Mouse (Mus musculus) left cerebral cortex, adult 6 months (tissue): ENCODE data around the gene Atp6v1a. TPM values are rescaled to one million over a fixed set of nuclear protein-coding genes. Genes with fewer than 3 reads are reported as not detected.

Experiments
- long read RNA-seq, 2 experiments: library from polyadenylated mRNA; unstranded; transcript quantifications; one replicate each; pipeline ENCODE4 v2.0.0; 2019 to 2020
- polyA plus RNA-seq: library from polyadenylated mRNA; unstranded; fragments of <200 nt; fragmentation: Nextera tagmentation; gene quantifications from 2 replicates; pipeline ENCODE4 v1.2.3, GENCODE M21; 2021

Atp6v1a gene
- 184 and 295 TPM in 2 replicates for polyA plus RNA-seq
- long read RNA-seq, experiment 1, full-length matches to known transcripts, result 2,295 of 2,666 reads
- long read RNA-seq, experiment 1, partial matches to known transcripts, result 193 of 2,666 reads
- long read RNA-seq, experiment 1, other reads (novel, unspliced or antisense), result 178 of 2,666 reads
- long read RNA-seq, experiment 2, full-length matches to known transcripts, result 353 of 594 reads
- long read RNA-seq, experiment 2, partial matches to known transcripts, result 111 of 594 reads
- long read RNA-seq, experiment 2, other reads (novel, unspliced or antisense), result 130 of 594 reads

GRCm38 (mm10) chr16:44139536-44140185, at the start of gene Atp6v1a, which contains the start of gene Naa50:
Gene Atp6v1a (minus strand): TSS chr16:44139705.
Gene Naa50 (plus strand): TSS chr16:44139830.

DNA sequence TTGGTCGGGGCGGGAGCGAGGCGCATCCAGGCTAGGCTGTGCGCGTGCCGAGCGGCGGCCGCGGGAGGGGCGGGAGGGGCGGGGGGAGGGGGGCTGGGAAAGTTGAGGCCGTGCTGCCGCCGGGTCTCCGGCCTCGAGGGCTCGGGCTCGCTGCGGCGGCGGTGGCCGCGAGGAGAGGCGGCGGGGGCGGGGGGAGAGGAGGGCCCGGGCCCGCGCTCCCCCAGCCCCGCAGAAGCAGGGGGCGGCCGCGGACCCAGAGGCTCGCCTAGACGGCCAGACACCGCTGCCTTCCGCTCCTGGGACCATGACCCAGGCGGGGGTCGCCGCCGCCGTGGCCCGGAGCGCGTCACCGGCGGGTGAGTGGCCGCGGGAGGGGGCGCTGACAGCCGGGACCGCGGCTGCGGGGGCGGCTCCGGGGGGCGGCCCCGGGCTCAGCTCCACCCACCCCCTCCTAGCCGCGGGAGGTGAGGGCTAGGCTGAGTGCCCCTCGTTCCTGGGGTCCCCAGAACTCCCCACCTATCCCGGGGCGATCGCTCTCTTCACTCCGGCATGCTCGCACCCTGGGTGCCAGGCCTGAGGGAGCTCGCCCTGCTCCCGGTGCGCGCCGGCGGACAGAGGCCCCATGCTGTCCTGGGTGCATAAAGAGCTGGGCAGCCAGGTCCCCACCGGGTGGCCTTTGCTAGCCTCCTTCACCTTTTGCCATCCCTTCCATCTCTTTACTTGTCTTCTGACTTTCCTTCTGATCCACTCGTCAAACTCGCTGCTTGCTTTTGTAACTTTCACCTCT, 33.8 kb upstream of the Atp6v1a start, which contains the start of gene Usf3:
Usf3 (plus strand) TSS at position 92 of the 787 bp plus-strand sequence.

DNA sequence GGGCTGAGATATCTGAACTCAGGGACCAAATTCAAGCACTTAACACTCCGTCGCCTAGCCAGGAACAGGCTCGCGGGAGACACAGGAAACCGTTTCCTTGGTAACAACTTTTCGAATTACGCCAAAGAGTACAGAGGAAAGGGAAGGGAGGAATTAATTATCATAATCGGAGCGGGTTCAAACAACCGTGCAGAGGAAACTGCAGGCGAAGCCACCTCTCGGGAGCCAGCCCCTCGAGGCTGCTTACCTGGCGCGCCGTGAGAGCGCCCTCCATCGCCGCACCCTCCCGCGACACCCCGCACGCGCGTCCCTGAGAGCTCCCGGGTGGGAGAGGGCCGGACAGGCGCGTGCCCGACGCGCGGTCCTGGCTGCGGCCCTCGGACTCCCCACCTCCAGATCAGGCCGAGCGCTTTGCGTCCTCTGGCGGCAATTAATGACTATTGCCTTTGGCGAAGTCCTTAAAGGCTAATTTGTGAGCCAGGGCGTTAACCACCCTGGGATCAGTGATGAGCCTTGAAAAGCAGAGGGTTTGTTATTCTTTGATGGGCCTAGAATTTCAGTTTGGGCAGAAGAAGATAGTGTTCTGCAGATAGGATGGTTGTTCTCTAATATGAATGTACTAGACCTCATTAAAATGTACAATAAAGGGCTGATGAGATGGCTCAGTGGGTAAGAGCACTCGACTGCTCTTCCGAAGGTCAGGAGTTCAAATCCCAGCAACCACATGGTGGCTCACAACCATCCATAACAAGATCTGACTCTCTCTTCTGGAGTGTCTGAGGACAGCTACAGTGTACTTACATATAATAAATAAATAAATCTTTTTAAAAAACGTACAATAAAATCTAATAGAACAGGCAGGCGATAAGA, 76.2 kb downstream of the Atp6v1a start, which contains the start of gene Gramd1c:
Gramd1c (minus strand) TSS at position 321 of the 870 bp plus-strand sequence.

Other genes starting within 250 kb of the Atp6v1a start
- gene Ccdc191, start 249.9 kb downstream of the Atp6v1a start, polyA plus RNA-seq, result 4.7 and 6.1 TPM in 2 replicates
- 4.6 and 4.9 TPM in 2 replicates for gene Qtrt2, start 212.9 kb downstream of the Atp6v1a start, polyA plus RNA-seq
- 3.8 and 4.2 TPM in 2 replicates for gene Zdhhc23, start 159.9 kb downstream of the Atp6v1a start, polyA plus RNA-seq
- gene Gramd1c, start 76.4 kb downstream of the Atp6v1a start, polyA plus RNA-seq, result 0.44 and 0.63 TPM in 2 replicates
- gene Naa50, start 125 bp upstream of the Atp6v1a start, polyA plus RNA-seq, result 26.6 and 33.5 TPM in 2 replicates
- 2.3 TPM in 2 replicates for gene Usf3, start 33.5 kb upstream of the Atp6v1a start, polyA plus RNA-seq
- gene Sidt1, start 193.5 kb upstream of the Atp6v1a start, polyA plus RNA-seq, result 17.1 and 21.3 TPM in 2 replicates
- gene Spice1, start 207.4 kb upstream of the Atp6v1a start, polyA plus RNA-seq, result 4.1 and 6.4 TPM in 2 replicates